Mouse (Mus musculus) lung, postnatal 10 days (tissue): ENCODE data around the gene Il4i1.
"Not testable (repeated sequence)": the region's sequence is repeated elsewhere in the genome, so short reads cannot be mapped to it uniquely, and the experiment has no call there.

Experiments
- DNase-seq: peaks from one replicate; pipeline ENCODE4 v3.0.0; 2021

The Il4i1 gene

GRCm38 (mm10) chr7:44864595-44865542 lies 48.7 kb downstream of the Il4i1 start:
- peak; percentile 61 for DNase-seq

GRCm38 (mm10) chr7:44866276-44867009 lies 50.3 kb downstream of the Il4i1 start:
- peak; percentile 87 for DNase-seq

GRCm38 (mm10) chr7:44867010-44867702 lies 51.0 kb downstream of the Il4i1 start:
- no peak for DNase-seq

- DNase-seq: no peak
These were observed 51.6 kb downstream of the Il4i1 start for GRCm38 (mm10) chr7:44867802-44868201.

GRCm38 (mm10) chr7:44868465-44868864 lies 52.3 kb downstream of the Il4i1 start:
- DNase-seq: peak; percentile 75

- peak; percentile 85 for DNase-seq
These were observed 52.9 kb downstream of the Il4i1 start for GRCm38 (mm10) chr7:44868919-44869696.

GRCm38 (mm10) chr7:44869697-44870528 lies 53.7 kb downstream of the Il4i1 start, which contains the start of gene Ptov1:
Gene Ptov1 (minus strand): TSS chr7:44869788.
- DNase-seq: peak; percentile 96

- no peak for DNase-seq
These were observed 54.4 kb downstream of the Il4i1 start for GRCm38 (mm10) chr7:44870614-44871013.

- DNase-seq: no peak
These were observed 55.0 kb downstream of the Il4i1 start for GRCm38 (mm10) chr7:44871181-44871580.

GRCm38 (mm10) chr7:44871774-44872173 lies 55.6 kb downstream of the Il4i1 start:
- not testable (repeated sequence) for DNase-seq

- no peak for DNase-seq
These were observed 61.6 kb downstream of the Il4i1 start for GRCm38 (mm10) chr7:44877833-44878232.

GRCm38 (mm10) chr7:44883036-44883435 lies 66.8 kb downstream of the Il4i1 start:
- DNase-seq: no peak

- DNase-seq: no peak
These were observed 68.5 kb downstream of the Il4i1 start for GRCm38 (mm10) chr7:44884637-44885036.

GRCm38 (mm10) chr7:44886964-44887363 lies 70.8 kb downstream of the Il4i1 start:
- DNase-seq: no peak

- DNase-seq: no peak
These were observed 72.3 kb downstream of the Il4i1 start for GRCm38 (mm10) chr7:44888256-44889105.

- DNase-seq: no peak
These were observed 74.0 kb downstream of the Il4i1 start for GRCm38 (mm10) chr7:44890180-44890579.
